Mouse (Mus musculus) right cerebral cortex, adult 18-20 months (tissue): ENCODE measurements around the gene Slc25a22.

ENCODE experiments used
- DNase-seq: peaks from one replicate; pipeline ENCODE4 v3.0.0; 2022; ENCODE audit warnings: mixed read lengths

The Slc25a22 gene

DNA sequence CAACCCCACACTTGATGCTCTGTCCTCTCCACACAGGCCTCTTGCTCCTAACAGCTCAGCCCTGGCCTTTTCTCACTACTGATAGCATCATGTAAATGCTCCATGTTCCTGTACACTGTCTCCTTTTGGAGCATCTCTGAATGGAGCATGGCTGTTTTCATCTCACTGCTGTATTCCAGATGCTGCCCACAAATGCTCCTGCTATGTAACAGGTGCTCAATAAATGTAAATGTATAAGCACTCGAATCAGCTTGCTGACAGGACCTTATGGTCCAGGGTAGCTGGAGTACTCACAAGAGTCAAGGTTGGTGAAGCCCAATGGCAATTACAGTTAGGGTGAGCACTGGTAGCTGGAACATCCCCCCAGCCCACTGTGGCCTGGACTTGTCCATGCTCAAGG, 33.5 kb upstream of the Slc25a22 start:
- no peak for DNase-seq

DNA sequence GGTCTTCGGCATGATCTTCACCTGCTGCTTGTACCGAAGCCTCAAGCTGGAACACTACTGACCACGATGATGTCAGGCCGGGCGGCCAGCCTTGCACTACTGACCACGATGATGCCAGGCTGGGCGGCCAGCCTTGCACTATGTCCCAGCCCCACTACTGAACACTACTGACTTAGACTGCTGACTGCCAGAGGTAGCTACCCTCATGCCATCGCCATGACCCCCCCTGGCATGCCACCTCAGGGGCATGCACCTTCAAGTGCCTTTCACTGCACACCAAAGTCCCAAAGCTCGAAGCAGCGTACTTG, 32.9 kb upstream of the Slc25a22 start:
- DNase-seq, result no peak

DNA sequence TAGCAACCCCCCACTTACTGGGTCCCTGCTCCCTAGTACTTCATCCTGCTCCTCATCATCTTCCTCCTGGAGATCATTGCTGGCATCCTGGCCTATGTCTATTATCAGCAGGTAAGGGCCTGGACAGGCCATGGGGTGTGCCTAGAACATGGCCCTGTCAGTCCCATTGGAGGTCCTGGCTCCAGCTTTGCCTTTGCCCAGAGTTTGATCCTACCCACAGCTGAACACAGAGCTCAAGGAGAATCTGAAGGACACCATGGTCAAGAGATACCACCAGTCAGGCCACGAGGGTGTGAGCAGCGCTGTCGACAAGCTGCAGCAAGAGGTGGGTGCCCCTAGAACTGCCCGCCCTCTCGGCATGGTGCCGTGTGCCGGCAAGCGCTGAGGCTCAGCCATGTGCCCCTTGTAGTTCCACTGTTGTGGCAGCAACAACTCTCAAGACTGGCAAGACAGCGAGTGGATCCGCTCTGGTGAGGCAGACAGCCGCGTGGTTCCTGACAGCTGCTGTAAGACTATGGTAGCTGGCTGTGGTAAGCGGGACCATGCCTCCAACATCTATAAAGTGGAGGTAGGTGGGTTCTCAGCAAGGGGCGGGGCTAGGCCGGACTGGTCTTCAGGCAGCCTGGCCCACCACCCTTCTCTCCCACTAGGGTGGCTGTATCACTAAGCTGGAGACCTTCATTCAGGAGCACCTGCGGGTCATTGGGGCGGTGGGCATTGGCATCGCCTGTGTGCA, 32.4 kb upstream of the Slc25a22 start:
- no peak for DNase-seq

DNA sequence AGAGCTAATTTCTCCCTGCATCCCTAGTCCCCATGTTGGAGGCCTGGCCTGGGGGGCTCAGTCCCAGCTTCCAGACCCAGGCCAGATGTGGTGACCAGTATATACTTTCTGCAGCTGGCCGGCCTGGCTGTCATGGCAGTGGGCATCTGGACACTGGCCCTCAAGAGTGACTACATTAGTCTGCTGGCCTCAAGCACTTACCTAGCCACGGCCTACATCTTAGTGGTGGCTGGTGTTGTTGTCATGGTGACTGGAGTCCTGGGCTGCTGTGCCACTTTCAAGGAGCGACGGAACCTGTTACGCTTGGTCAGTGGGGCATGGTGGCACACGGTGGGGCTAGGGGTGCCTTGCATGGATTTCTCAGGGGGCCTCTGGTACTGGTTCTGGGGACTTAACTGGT, 31.7 kb upstream of the Slc25a22 start:
- no peak for DNase-seq

DNA sequence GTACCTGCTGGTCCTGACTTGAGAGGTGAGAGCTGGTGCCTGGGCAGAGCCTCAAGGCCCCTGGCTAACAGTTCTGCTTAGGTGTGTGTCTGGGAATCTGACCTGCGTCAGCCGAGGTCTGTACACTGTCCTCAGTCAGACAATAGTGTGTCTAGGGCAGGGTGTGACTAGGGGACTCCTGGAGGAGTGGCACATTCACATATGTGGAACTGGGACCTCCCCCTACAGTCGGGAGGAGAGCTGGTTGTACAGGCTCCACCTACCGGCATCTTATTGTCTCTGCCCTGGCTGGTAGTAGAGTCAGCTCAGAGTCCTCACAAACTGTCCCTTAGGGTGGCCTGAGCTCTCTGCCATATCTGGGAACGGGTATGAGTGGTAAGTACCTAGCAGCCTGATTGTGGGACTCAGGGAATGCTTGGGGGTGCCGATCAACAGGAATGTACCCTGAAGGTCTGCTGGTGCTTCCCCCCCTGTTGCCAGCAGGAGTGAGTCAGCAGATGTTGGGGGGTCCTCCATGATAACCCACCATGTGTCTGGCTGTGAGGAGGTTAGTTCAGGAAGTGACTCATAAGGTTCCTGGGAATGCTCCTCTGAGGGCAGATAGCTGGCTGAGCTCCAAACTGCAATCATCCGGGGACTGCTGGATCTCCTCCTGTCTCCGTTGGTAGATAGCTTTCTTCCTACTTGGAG, 31.0 kb upstream of the Slc25a22 start:
- DNase-seq, result no peak

DNA sequence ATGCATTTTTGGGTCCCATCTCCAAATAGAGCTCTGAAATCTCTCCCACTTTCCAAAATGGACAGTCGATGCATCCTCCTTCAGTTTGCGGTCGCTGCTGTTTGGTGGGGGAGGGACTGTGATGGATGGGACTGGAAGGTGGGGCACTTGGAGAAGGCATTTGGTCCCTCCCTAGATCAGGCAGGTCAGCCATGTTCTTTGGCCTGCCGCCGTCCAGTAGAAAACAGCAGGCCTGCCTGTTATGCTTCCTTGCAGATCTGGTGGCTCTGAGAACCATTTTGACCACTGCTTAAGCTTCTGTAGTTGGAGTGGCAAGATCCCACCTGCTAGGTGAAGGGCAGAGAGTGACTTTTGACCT, 30.5 kb upstream of the Slc25a22 start:
- DNase-seq, result no peak

DNA sequence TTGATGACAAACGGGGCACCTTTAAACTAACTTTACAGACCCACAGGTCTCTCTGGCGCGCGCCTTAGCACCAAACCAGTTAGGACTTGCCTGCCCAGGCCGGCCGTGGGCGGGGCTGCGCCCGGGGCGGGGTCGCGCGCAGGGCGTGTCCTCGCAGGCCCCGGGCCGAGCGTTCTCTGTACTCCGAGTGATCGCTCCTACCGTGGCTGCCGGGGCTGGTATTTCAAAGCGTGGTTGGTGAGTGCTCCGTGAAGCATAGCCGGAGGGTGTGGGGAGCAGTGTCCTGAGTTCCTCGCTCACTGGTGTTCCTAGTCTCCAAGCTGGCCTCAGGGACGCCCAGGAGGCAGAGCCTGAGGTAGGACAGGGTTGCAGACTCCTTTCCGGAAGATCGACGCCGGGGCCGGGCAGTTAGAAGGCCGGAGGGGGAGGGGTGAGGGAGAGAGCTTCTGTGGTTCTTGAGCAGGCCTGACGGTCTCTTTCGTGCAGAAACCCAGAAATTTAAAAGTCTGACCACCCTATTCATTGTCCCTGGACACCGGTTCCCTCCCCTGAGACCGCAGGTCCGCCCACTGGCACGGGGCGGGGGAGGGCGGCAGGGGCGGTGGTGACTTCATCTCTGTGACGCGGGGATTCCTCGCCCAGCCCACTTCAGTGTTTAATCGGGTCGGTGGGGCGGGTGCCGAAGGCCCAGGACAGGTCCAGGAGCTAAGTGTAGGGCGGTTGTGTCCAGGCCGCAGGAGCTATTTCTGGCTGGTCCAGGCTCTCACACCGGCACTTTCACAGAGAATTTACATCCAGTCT, 29.7 kb upstream of the Slc25a22 start, which contains the start of gene Cd151:
Gene Cd151, plus strand, starts transcription at position 163 of the 801 bp plus-strand sequence.
- peak; percentile 71 for DNase-seq

DNA sequence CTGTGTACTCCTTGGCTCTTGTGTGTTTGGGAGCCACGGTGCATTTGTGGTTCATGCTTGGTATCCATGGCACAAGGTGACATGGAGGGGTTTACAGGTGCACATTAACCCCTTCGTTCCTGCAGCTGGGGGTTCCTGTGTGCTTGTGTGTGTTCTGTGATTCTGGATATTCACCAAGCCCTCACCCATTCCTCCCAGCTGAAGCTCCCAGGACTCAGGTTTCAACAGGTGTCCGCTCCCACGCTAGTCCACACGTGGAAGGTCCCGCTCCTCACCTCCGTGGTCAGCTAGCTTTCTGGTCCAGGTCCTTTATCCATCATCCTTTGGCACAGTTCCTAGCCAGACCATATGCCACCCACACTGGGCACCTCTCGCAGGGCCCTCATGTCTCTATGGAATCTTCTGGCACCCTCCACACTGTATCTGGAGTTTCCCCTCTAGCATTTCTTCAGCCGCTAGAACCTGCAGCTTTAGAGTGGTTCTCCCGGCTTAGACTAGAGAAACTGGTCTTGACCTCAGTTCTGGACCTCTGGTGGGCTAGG, 29.0 kb upstream of the Slc25a22 start:
- no peak for DNase-seq

DNA sequence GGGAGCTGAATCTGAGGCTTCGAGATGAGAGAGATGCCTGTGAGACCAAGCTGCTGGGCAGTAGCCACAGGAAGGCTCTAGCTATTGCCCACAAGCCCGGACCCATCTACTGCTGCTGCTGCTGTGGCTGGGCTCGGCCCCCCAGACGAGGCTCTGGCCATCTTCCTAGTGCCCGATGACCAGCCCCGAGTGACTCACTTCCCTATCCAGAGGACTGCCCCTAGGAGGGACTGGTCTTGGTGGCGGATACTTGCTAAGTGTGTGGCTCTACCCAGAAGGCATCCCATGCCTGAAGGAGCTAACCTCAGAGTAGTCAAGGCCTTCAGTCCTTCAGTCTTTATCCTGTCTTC, 28.3 kb upstream of the Slc25a22 start:
- no peak for DNase-seq

DNA sequence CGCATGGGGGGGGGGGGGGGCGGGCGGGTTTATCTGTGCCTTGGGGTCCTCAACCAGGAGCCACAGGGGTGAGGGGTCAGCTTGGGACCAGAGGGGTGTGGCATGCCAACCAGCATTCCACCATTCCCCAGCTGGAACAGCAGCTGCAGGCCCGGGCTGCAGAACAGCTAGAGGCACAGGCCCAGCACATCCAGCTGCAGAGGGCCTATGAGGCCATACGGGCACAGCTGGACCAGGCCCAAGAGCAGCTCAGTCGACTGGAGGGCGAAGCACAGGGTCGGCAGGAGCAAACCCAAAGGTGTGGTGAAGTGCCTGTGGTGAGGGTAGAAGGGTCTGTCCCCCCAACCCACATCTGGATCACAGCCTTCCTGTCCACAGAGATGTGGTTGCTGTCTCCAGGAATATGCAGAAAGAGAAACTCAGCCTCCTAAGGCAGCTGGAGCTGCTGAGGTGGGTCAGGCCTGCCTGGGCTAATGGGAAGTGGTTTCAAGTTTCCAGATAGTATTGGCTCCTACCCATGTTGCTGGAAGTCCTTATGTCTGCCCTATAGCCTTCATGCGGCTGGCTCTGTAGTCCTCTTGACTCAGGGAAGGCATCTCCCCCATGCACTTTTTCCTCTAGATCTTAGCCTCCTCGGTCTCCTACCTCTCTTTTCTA, 27.8 kb upstream of the Slc25a22 start:
- DNase-seq, result no peak

DNA sequence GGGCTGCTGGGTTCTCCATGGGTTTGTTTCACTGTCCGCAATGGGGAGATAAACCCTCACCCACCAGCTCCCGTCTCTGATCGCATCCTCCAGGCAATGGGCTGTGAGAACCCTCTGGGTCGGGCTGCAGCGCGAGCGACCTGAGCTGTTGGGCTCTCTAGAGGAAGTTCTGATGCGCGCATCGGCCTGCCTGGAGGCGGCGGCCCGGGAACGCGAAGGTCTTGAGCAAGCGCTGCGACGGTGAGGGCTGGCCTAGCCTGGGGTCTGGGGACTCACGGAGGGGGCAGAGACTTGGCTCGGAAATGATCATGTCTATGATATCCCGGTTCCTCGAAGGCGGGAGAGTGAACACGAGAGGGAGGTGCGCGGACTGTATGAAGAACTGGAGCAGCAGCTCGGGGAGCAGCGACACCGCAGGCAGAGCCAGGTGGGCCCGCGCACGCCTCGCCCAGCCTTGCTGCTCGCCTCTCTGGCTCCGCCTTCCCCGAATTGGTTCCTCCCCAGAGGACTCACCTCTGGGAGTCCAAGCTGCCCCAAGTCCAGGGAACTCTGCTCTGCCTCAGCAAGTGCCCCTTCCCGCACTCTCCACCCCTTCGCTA, 27.0 kb upstream of the Slc25a22 start:
- DNase-seq, result no peak

DNA sequence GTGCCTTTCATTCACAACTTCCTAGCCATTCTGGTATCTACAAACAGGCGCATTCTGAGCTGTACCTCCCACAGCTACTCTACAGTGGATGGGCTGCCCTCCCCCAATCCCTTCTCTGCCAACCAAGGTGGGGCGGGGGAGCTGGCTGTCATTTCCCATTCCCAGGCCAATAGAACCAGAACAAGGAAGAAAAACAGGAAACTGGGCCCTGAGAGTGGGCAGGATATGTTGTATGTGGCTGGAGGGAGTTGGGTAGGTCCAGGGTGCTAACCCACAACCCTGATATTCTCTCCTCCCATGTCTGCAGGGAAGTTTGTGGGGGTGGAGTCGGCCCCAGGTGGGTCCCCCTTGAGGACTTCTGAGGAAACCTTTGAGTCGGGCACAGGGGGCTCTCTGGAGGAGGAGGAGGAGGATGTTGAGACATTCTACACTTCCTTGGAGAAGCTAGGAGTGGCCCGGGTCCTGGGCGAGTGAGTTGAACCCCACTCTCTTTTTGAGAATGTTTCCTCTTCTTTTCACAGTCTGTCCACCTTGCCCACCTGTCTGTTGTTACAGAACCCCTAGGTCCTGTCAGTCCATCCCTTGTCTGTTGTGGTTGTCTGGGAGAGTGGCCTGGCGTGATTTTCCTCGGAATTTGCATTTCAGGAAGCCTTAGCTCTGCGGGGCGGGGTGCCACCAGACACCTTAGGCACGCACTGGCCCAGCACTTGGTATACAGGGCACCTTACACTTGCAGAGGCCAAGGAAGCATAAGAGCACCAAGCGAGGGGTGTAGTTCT, 26.3 kb upstream of the Slc25a22 start:
- no peak for DNase-seq

DNA sequence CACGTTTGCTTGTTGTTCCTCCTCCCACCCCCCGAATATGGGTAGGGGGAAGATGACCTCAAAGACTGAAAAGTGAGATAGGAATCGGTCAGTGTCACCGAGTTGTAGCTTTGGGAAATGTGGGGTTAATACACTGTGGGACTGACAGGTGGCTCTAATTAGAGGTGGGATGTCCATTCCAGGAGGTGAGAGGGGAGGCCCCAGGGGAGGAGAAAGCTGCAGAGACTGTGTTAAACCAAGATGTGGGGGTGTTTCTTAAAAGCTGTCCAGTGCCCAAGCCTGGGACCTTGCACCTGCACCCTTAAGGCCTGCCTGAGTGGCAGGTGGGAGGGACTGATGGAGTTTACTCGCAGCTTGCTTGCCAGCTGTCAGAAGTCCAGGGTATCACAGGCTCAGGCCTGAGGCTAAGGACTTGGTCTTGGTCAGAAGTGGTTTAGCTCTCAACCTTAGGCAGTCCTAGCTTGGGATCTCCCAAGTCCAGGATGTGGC, 24.7 kb upstream of the Slc25a22 start:
- DNase-seq, result no peak

DNA sequence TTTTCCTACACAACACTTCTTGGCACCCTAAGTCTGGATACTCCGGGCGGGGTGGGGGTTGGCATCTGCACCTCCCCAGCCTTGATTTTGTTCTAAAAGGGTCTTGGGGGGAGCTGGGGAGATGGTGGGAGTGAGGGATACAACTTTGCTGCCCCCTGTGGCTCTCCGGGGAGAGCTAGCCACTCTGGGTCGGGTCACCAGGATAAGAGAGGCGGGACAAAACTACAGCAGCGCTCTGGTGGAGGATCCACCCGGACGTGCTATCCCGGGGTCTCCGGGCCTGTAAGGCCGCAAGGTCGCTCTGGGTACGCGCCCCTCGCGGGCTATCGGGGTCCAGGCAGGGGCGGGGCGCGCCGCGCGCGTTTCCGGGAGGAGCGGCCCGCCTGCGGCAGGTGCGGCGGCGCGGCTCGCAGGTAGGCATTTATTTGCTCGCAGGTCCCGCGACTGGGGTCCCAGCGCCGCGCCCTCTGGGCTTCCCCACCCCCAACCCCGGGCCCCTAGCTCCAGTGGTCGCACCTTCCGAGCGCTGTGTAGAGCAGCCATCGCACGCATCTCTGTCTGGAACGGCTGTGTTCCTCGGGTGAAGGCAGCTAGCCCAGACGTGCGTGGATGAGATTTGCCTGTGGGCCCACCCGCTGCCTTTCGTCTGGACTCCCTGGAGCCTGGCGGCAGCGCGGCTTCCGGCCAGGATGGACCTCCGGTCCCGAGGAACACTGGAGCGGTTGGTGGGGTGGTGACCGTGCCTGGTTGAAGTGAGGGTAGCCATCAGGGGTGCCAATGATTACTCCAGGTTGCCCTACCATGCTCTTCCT, 24.0 kb upstream of the Slc25a22 start:
- DNase-seq, result no peak

DNA sequence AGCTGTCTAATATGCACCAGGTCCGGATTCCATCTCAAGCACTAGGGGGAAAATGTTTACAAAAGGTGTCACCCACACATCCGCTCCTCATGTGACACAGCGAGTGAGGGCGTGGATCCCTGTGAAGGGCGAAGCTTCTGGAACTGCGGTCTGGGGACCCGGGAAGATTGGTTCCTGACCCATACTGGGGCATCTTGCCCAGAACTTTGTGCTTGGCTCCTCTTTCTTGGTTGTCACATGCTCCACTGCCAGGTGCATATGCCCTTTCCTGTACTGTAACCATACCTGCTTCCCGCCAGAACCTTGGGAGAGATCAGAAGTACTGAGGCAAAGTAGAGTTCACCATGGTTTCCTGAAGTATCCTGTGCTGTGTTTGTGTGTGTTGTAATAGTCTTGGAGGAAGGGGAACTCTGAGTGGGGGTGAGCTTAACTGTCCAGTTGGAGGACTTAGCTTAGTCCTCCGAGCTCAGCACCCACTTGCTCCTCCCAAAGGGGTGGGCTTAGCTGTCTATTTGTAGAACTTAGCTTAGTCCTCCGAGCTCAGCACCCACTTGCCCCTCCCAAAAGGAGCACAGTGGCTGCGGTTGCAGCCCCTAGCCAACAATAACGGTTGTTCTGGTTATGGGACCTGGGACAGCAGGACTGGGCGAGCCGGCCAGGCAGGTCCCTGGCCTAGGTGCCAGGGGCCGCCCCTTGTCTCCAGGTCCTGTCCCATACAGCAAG, 22.9 kb upstream of the Slc25a22 start, which contains the start of gene Cracr2b:
Gene Cracr2b, plus strand, starts transcription at position 704 of the 723 bp plus-strand sequence.
- DNase-seq, result no peak

DNA sequence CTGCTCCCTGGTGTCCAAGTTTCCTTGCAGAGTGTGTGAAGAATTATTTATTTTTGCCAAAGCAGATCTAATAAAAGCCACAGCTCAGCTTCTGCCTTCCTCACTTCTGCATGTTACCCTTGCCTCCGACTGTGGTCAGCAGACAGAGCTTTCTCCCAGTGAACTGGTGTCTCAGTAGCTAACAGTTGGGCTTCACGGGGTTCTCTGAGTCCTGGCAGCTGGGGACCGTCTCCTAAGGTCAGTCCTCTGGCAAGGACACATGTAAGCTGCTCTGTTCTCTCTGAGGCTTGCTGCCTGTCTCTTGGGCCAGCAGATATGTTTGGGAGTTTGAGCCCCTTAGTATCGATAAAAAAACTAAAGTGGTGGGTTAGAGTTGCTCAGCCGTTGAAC, 22.3 kb upstream of the Slc25a22 start:
- DNase-seq, result no peak

DNA sequence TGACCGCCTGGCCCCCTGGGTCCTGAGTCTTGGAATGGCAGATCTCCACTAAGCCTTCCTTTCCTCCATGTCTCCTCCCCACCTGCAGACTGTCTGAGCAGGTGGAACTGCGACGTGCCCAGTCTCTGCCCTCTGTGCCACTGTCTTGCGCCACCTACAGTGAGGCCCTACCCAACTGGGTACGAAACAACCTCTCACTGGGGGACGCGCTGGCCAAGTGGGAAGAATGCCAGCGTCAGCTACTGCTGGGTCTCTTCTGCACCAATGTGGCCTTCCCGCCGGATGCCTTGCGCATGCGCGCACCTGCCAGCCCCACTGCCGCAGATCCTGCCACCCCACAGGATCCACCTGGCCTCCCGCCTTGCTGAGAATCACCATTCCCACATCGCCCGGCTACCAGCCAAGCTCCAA, 21.6 kb upstream of the Slc25a22 start:
- no peak for DNase-seq

DNA sequence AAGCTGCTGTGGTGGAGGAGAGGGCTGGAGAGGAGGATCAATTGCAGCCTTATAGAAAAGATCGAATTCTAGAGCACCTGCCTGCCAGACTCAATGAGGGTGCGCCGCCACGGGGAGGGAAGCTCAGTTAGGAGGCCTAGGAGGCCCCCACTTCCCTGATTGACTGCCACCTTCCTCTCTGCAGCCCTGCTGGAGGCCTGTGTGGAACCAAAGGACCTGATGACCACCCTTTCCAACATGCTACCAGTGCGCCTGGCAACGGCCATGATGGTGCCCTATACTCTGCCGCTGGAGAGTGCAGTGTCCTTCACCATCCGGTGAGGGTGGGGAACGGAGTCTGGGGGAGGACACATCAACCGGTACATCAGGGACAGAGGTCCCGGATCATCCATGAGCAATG, 21.0 kb upstream of the Slc25a22 start:
- DNase-seq, result no peak

DNA sequence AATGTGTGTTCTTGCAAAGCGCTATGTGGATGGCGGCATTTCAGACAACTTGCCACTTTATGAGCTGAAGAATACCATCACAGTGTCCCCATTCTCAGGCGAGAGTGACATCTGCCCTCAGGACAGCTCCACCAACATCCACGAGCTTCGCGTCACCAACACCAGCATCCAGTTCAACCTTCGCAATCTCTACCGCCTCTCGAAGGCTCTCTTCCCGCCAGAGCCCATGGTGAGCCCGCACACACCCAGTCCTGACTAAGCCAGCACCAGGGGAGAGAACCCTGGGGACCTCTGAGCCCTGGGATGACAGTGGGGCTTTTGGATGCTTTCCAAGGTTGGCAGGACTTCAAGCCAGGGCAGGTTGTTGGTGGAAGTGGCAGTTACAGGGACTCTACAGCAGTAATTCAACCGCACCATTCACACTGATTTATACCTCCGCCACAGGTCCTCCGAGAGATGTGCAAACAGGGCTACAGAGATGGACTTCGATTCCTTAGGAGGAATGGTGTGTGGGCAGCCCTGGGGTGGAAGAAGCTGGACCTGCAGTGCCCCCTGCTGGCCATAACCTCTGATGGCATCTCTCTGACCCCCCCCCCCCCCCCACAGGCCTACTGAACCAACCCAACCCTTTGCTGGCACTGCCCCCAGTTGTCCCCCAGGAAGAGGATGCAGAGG, 20.4 kb upstream of the Slc25a22 start:
- DNase-seq, result no peak

DNA sequence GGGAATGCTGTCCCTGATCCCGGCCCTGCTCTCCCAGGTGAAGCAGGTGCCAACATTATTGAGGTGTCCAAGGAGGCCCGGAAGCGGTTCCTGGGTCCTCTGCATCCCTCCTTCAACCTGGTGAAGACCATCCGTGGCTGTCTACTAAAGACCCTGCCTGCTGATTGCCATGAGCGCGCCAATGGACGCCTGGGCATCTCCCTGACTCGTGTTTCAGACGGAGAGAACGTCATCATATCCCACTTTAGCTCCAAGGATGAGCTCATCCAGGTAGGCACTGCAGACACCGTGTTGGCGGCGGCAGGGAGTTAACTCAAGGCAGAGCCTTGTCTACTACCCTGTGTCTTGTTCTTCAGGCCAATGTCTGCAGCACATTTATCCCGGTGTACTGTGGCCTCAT, 19.5 kb upstream of the Slc25a22 start:
- no peak for DNase-seq
